Mouse (Mus musculus): ENCODE measurements around the gene Lat. TPM values are rescaled to one million over a fixed set of nuclear protein-coding genes. Genes with fewer than 3 reads are reported as not detected.
A peak's percentile ranks its signal among the peaks of the same experiment; 100 is the strongest.

Lat gene
- polyA plus RNA-seq, 1 experiment from 2014 or later, result 0.78 TPM

DNA sequence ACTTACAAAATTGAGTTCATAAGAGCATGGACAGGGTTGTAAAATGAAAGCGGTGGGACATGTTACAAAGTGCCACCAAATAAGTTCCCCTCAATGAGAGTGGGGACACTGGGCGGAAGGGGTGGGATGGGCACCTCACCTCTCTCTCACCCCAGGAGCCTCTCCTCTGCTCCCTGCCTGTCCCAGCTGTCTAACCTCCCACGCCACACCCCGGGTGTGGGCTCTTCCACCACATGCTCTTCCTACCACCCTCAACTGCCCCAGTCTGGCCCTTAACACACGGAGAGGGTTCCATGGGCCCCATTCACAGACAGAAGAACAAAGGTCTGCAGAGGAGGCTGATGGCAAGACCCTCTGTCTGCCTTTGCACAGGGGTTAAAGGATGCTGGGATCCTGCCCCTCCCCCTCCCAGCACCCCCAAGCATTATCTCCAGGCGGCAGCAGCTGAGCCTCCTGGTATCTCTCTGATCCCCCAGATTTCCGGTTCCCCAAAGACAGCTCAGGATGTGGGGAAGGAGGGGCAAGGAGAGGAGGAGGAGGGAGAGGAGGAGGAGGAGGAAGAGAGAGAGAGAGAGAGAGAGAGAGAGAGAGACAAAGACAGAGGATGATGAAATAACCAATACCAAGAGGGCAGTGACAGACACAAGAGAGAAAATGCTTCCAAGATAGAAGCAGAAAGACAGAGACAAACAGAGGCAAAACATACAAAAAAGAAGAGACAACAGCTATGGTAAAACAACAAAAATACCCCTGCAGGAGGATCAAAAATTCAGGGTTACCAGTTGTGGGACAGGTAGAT lies 12.4 kb downstream of the Lat start:
- Histone ChIP-seq H3K27ac (no peak overlapping the region), H3K36me3 (replicated peaks; ENCODE audit: control insufficient read depth, insufficient read depth) (no peaks in the 10 kb centered on the region), H3K4me2 (replicated peaks) (no peak overlapping the region), H3K9ac (no peak overlapping the region), H3K27me3 (ENCODE audit: control insufficient read depth, insufficient read depth, low read length) (no peaks in the 10 kb centered on the region), H3K4me1 (replicated peaks; ENCODE audit: control insufficient read depth, insufficient read depth, low read length) (no peaks in the 10 kb centered on the region), H3K4me3 (replicated peaks; ENCODE audit: low read length) (no peak overlapping the region), H3K9me3 (ENCODE audit: control insufficient read depth, low read length) (no peaks in the 10 kb centered on the region)
- DNase-seq (ENCODE audit: low spot score), result no peak
- ATAC-seq (ENCODE audit: low FRiP score), result no peak
- 49% methylated on average over 7 of the region's 7 CpGs for WGBS

DNA sequence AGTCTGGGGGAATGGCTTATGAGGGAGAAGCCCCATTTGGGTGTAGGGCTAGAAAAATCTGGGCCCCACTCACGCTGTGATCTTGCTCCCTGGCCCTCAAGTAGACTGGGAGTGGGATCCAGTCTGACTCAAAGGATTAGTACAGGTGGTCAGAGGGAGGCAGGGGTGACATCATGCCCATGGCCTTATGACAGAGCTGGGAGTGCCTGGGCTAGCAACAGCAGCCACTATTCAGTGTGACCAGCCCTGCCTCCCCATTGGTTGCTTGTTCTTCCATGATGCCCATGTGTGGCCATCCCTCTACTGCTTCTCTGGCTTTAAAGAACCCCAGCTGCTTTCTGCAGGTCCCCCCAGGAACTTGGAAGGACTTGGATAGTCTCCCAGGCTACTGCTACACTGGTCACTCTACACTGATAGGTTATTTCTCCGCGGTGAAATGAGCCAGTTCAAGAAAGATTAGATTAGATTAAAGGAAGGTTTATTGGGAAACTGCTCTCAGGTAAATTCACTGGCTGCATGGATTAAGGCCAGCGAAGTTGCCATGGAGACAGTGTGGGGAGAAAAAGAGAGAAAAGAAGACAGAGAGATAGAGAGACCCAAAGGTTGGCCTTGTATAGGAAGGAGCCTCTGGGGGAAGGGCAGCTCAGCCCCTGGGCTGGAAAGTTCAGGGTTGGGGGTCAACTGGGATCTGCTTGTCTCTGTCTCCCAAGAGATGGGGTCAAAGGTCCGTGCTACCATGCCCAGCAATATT lies 13.3 kb downstream of the Lat start:
- no peak overlapping the region for H3K9ac ChIP-seq
- no peaks in the 10 kb centered on the region for H3K9me3 ChIP-seq (ENCODE audit: control insufficient read depth, low read length)
- no peaks in the 10 kb centered on the region for H3K27me3 ChIP-seq (ENCODE audit: control insufficient read depth, insufficient read depth, low read length)
- ATAC-seq (ENCODE audit: low FRiP score) (no peak), DNase-seq (ENCODE audit: low spot score) (no peak)
- no peak overlapping the region for H3K4me2 ChIP-seq (replicated peaks)
- WGBS, result 52% methylated on average over 5 of the region's 5 CpGs
- H3K36me3 ChIP-seq (replicated peaks; ENCODE audit: control insufficient read depth, insufficient read depth), result no peaks in the 10 kb centered on the region
- no peaks in the 10 kb centered on the region for H3K4me1 ChIP-seq (replicated peaks; ENCODE audit: control insufficient read depth, insufficient read depth, low read length)
- no peak overlapping the region for H3K4me3 ChIP-seq (replicated peaks; ENCODE audit: low read length)
- 0 out of 2 replicates have a peak overlapping the region, but pooled peaks have one; percentile 14 for H3K27ac ChIP-seq

GRCm38 (mm10) chr7:126354738-126355614 lies 14.4 kb downstream of the Lat start:
- H3K27ac ChIP-seq, result no peak overlapping the region
- no peaks in the 10 kb centered on the region for H3K9me3 ChIP-seq (ENCODE audit: control insufficient read depth, low read length)
- no peak overlapping the region for H3K9ac ChIP-seq
- no peaks in the 10 kb centered on the region for H3K36me3 ChIP-seq (replicated peaks; ENCODE audit: control insufficient read depth, insufficient read depth)
- DNase-seq (ENCODE audit: low spot score), result no peak
- no peak for ATAC-seq (ENCODE audit: low FRiP score)
- H3K27me3 ChIP-seq (ENCODE audit: control insufficient read depth, insufficient read depth, low read length), result no peaks in the 10 kb centered on the region
- no peaks in the 10 kb centered on the region for H3K4me1 ChIP-seq (replicated peaks; ENCODE audit: control insufficient read depth, insufficient read depth, low read length)
- WGBS, result 55% methylated on average over 14 of the region's 14 CpGs
- no peak overlapping the region for H3K4me3 ChIP-seq (replicated peaks; ENCODE audit: low read length)
- H3K4me2 ChIP-seq (replicated peaks), result no peak overlapping the region

DNA sequence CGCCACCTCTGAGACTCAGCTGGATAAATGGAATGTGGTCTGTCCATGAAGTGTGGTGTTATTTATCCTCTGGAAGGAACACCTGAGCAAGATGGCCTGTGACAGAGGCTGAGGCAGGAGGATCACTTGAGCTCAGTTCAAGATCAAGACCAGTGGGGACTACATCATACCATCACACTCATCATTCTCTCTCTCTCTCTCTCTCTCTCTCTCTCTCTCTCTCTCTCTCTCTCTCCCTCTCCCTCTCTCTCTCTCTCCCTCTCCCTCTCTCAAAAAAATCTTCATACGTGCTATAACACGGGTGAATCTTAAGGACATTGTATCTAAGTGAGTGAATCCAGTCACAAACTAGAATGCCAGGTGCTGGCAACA lies 15.4 kb downstream of the Lat start:
- no peaks in the 10 kb centered on the region for H3K9me3 ChIP-seq (ENCODE audit: control insufficient read depth, low read length)
- no peaks in the 10 kb centered on the region for H3K4me1 ChIP-seq (replicated peaks; ENCODE audit: control insufficient read depth, insufficient read depth, low read length)
- no peak overlapping the region for H3K27ac ChIP-seq
- ATAC-seq (ENCODE audit: low FRiP score), result no peak
- no peaks in the 10 kb centered on the region for H3K36me3 ChIP-seq (replicated peaks; ENCODE audit: control insufficient read depth, insufficient read depth)
- no peak overlapping the region for H3K4me2 ChIP-seq (replicated peaks)
- no peak overlapping the region for H3K9ac ChIP-seq
- DNase-seq (ENCODE audit: low spot score), result no peak
- H3K27me3 ChIP-seq (ENCODE audit: control insufficient read depth, insufficient read depth, low read length), result no peaks in the 10 kb centered on the region
- H3K4me3 ChIP-seq (replicated peaks; ENCODE audit: low read length), result no peak overlapping the region
- WGBS, result 93% methylated on average over 3 of the region's 3 CpGs

GRCm38 (mm10) chr7:126353251-126353993 lies 15.9 kb downstream of the Lat start:
- Histone ChIP-seq H3K4me1 (replicated peaks; ENCODE audit: control insufficient read depth, insufficient read depth, low read length) (no peaks in the 10 kb centered on the region), H3K27me3 (ENCODE audit: control insufficient read depth, insufficient read depth, low read length) (no peaks in the 10 kb centered on the region), H3K4me3 (replicated peaks; ENCODE audit: low read length) (no peak overlapping the region), H3K9me3 (ENCODE audit: control insufficient read depth, low read length) (no peaks in the 10 kb centered on the region), H3K9ac (no peak overlapping the region), H3K36me3 (replicated peaks; ENCODE audit: control insufficient read depth, insufficient read depth) (no peaks in the 10 kb centered on the region), H3K4me2 (replicated peaks) (no peak overlapping the region), H3K27ac (no peak overlapping the region)
- WGBS, result 65% methylated on average over 11 of the region's 11 CpGs
- ATAC-seq (ENCODE audit: low FRiP score), result no peak
- DNase-seq (ENCODE audit: low spot score), result no peak

DNA sequence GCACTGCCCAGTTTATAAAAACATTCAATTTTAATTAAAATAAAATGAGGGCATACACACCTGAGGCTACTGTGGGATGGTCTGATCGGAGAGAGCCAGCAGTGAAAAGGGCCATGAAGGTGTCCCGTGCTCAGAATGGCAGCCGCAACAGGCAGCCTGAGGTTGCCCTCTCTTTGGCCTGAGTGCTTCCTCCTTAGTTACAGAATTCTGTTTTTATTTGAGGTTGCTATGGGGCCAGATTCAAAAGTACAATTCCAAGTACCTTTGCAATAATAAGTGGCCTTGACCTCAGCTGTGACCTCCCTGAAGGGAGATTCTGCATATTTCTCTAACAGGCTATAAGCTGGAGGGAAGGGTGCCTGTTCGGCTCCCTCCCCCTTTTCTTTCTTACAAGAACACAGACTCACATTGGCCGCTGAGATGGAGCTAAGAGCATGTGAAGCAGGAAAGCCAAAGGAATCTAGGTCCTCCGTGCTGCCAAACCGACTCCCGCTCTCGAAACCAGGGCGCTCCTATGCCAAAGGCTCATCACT lies 17.9 kb downstream of the Lat start:
- 47% methylated on average over 10 of the region's 10 CpGs for WGBS
- no peaks in the 10 kb centered on the region for H3K36me3 ChIP-seq (replicated peaks; ENCODE audit: control insufficient read depth, insufficient read depth)
- H3K4me2 ChIP-seq (replicated peaks), result peak overlapping the region; percentile 38
- no peaks in the 10 kb centered on the region for H3K27me3 ChIP-seq (ENCODE audit: control insufficient read depth, insufficient read depth, low read length)
- DNase-seq (ENCODE audit: low spot score) (no peak), ATAC-seq (ENCODE audit: low FRiP score) (no peak)
- peak overlapping the region; percentile 46 for H3K27ac ChIP-seq
- H3K9me3 ChIP-seq (ENCODE audit: control insufficient read depth, low read length), result no peaks in the 10 kb centered on the region
- peak overlapping the region; percentile 19; the same call in 1 of the 2 replicates for H3K9ac ChIP-seq
- H3K4me3 ChIP-seq (replicated peaks; ENCODE audit: low read length), result no peak overlapping the region
- no peaks in the 10 kb centered on the region for H3K4me1 ChIP-seq (replicated peaks; ENCODE audit: control insufficient read depth, insufficient read depth, low read length)

DNA sequence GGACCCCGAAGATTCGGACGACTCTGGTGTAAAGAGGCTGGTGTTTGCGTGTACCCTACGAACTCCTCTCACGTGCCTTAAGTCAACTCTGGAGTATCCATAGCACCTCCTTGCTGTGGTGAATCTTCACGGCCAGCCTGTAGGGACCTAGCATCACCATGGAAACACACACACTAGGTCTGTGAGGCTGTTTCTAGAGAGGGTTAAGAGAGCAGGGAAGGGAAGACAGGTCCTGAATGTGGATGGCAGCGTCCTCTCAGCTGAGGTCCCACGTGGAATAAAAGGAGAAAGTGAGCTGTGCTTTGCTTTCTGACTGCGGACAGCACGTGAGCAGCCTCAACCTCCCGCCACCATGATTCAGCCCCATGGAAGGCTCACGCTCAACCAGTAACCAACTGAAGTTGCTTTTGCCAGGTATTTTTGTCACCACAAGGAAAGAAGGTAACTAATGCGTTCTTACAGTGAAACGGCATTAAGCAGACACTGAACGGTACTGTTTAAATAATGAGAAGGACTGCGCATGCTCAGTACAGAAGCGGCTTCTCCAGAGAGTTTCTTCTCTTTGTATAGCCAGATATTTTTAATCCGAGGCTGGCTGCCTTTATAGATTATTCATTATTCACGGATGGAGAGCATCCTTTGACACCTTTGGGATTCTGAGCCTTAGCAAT lies 18.5 kb downstream of the Lat start:
- Histone ChIP-seq H3K4me3 (replicated peaks; ENCODE audit: low read length) (peak overlapping the region; percentile 15; the same call in 1 of the 2 replicates), H3K27me3 (ENCODE audit: control insufficient read depth, insufficient read depth, low read length) (no peaks in the 10 kb centered on the region), H3K9ac (peak overlapping the region; percentile 19; the same call in 1 of the 2 replicates), H3K4me2 (replicated peaks) (peak overlapping the region; percentile 38), H3K27ac (peak overlapping the region; percentile 46), H3K4me1 (replicated peaks; ENCODE audit: control insufficient read depth, insufficient read depth, low read length) (no peaks in the 10 kb centered on the region), H3K9me3 (ENCODE audit: control insufficient read depth, low read length) (no peaks in the 10 kb centered on the region), H3K36me3 (replicated peaks; ENCODE audit: control insufficient read depth, insufficient read depth) (no peaks in the 10 kb centered on the region)
- WGBS, result 58% methylated on average over 20 of the region's 20 CpGs
- peak; percentile 27 for DNase-seq (ENCODE audit: low spot score)
- ATAC-seq (ENCODE audit: low FRiP score), result no peak

- DNase-seq (ENCODE audit: low spot score), result no peak
- ATAC-seq (ENCODE audit: low FRiP score), result no peak
- Histone ChIP-seq H3K9ac (no peak overlapping the region), H3K4me1 (replicated peaks; ENCODE audit: control insufficient read depth, insufficient read depth, low read length) (no peaks in the 10 kb centered on the region), H3K27me3 (ENCODE audit: control insufficient read depth, insufficient read depth, low read length) (no peaks in the 10 kb centered on the region), H3K4me3 (replicated peaks; ENCODE audit: low read length) (no peak overlapping the region), H3K27ac (no peak overlapping the region), H3K36me3 (replicated peaks; ENCODE audit: control insufficient read depth, insufficient read depth) (no peaks in the 10 kb centered on the region), H3K9me3 (ENCODE audit: control insufficient read depth, low read length) (no peaks in the 10 kb centered on the region), H3K4me2 (replicated peaks) (no peak overlapping the region)
- WGBS, result 75% methylated on average over 8 of the region's 8 CpGs
These were observed 21.1 kb downstream of the Lat start for GRCm38 (mm10) chr7:126348293-126348692.

All from hindbrain, embryonic 14.5 days (tissue).